Mouse (Mus musculus): ENCODE results near the gene Gtpbp3.
A peak's percentile ranks its signal among the peaks of the same experiment; 100 is the strongest.

- TF ChIP-seq CTCF (IDR thresholded peaks at IDR 0.05 in 2 of 3, conservative IDR thresholded peaks at IDR 0.05 in 1 of 3; ENCODE audit: control insufficient read depth in 1 of 3, insufficient read depth in 1 of 3, low read depth in 2 of 3, low read length in 3 of 3, poor library complexity in 1 of 3, severe bottlenecking in 1 of 3) (peak; percentile 33 to 46 (median 41)), POLR2AphosphoS2 (IDR thresholded peaks at IDR 0.05; ENCODE audit: low read length) (no peak)
Measured at GRCm38 (mm10) chr8:71515043-71515442, 27.1 kb downstream of the Gtpbp3 start.

Measured in MEL (cell line).